Mouse (Mus musculus) forebrain, embryonic 13.5 days (tissue): ENCODE data around the gene Tmem170b. TPM values are rescaled to one million over a fixed set of nuclear protein-coding genes. Genes with fewer than 3 reads are reported as not detected.

Source experiments
- polyA plus RNA-seq: library from polyadenylated mRNA; unstranded; fragments of >200 nt; fragmentation: Nextera tagmentation; extraction: Ambion mirVana; gene quantifications from 2 replicates; pipeline ENCODE4 v1.2.1, GENCODE M21; 2015

The Tmem170b gene
- polyA plus RNA-seq, 1 experiment from 2014 or later = 28.0 TPM

Other genes with a start within 250 kb of the Tmem170b start
- 19.5 and 22.2 TPM in 2 replicates for gene Nedd9, start 118.5 kb upstream of the Tmem170b start, polyA plus RNA-seq
- gene Adtrp, start 241.8 kb downstream of the Tmem170b start, polyA plus RNA-seq = not detected in 2 replicates